Mouse (Mus musculus): ENCODE results near the gene Kcnn3. TPM values are rescaled to one million over a fixed set of nuclear protein-coding genes. Genes with fewer than 3 reads are reported as not detected.
A peak's percentile ranks its signal among the peaks of the same experiment; 100 is the strongest.

Kcnn3 gene
- polyA plus RNA-seq, 1 experiment = 13.8 TPM

GRCm38 (mm10) chr3:89686031-89686430 is 166.1 kb downstream of the Kcnn3 start:
- no peak for DNase-seq (ENCODE audit: low read depth)
- TF ChIP-seq CTCF (IDR thresholded peaks at IDR 0.05; ENCODE audit: borderline replicate concordance, extremely low read depth, insufficient read depth, insufficient read length) (no peak), POLR2A (IDR thresholded peaks at IDR 0.05; ENCODE audit: borderline replicate concordance, extremely low read depth, insufficient read depth, insufficient read length, poor library complexity, severe bottlenecking) (no peak)

- peak; percentile 10; the same call in 1 of the 2 replicates for TF ChIP-seq POLR2A (IDR thresholded peaks at IDR 0.05; ENCODE audit: borderline replicate concordance, extremely low read depth, insufficient read depth, insufficient read length, poor library complexity, severe bottlenecking)
- TF ChIP-seq CTCF (IDR thresholded peaks at IDR 0.05; ENCODE audit: borderline replicate concordance, extremely low read depth, insufficient read depth, insufficient read length) = peak; percentile 100
- peak; percentile 96 for DNase-seq (ENCODE audit: low read depth)
Measured at GRCm38 (mm10) chr3:89688694-89689581, 169.0 kb downstream of the Kcnn3 start.

GRCm38 (mm10) chr3:89691776-89692175 is 171.8 kb downstream of the Kcnn3 start:
- TF ChIP-seq POLR2A (IDR thresholded peaks at IDR 0.05; ENCODE audit: borderline replicate concordance, extremely low read depth, insufficient read depth, insufficient read length, poor library complexity, severe bottlenecking) = no peak
- TF ChIP-seq CTCF (IDR thresholded peaks at IDR 0.05; ENCODE audit: borderline replicate concordance, extremely low read depth, insufficient read depth, insufficient read length) = no peak

GRCm38 (mm10) chr3:89696152-89696821 is 176.3 kb downstream of the Kcnn3 start:
- DNase-seq (ENCODE audit: low read depth) = peak; percentile 87
- TF ChIP-seq CTCF (IDR thresholded peaks at IDR 0.05; ENCODE audit: borderline replicate concordance, extremely low read depth, insufficient read depth, insufficient read length) (no peak), POLR2A (IDR thresholded peaks at IDR 0.05; ENCODE audit: borderline replicate concordance, extremely low read depth, insufficient read depth, insufficient read length, poor library complexity, severe bottlenecking) (no peak)

More at GRCm38 (mm10) chr3:89691776-89692175, 171.8 kb downstream of the Kcnn3 start:
- DNase-seq (ENCODE audit: low read depth) = no peak

GRCm38 (mm10) chr3:89698958-89699357 is 179.0 kb downstream of the Kcnn3 start:
- DNase-seq (ENCODE audit: low read depth) = no peak
- TF ChIP-seq POLR2A (IDR thresholded peaks at IDR 0.05; ENCODE audit: borderline replicate concordance, extremely low read depth, insufficient read depth, insufficient read length, poor library complexity, severe bottlenecking) (no peak), CTCF (IDR thresholded peaks at IDR 0.05; ENCODE audit: borderline replicate concordance, extremely low read depth, insufficient read depth, insufficient read length) (no peak)

- TF ChIP-seq POLR2A (IDR thresholded peaks at IDR 0.05; ENCODE audit: borderline replicate concordance, extremely low read depth, insufficient read depth, insufficient read length, poor library complexity, severe bottlenecking) (no peak), CTCF (IDR thresholded peaks at IDR 0.05; ENCODE audit: borderline replicate concordance, extremely low read depth, insufficient read depth, insufficient read length) (no peak)
- DNase-seq (ENCODE audit: low read depth) = peak; percentile 19
Measured at GRCm38 (mm10) chr3:89700461-89700860, 180.5 kb downstream of the Kcnn3 start.

- DNase-seq (ENCODE audit: low read depth) = no peak
- TF ChIP-seq CTCF (IDR thresholded peaks at IDR 0.05; ENCODE audit: borderline replicate concordance, extremely low read depth, insufficient read depth, insufficient read length) (no peak), POLR2A (IDR thresholded peaks at IDR 0.05; ENCODE audit: borderline replicate concordance, extremely low read depth, insufficient read depth, insufficient read length, poor library complexity, severe bottlenecking) (no peak)
Measured at GRCm38 (mm10) chr3:89703596-89703995, 183.6 kb downstream of the Kcnn3 start.

GRCm38 (mm10) chr3:89704064-89704463 is 184.1 kb downstream of the Kcnn3 start:
- TF ChIP-seq CTCF (IDR thresholded peaks at IDR 0.05; ENCODE audit: borderline replicate concordance, extremely low read depth, insufficient read depth, insufficient read length) (no peak), POLR2A (IDR thresholded peaks at IDR 0.05; ENCODE audit: borderline replicate concordance, extremely low read depth, insufficient read depth, insufficient read length, poor library complexity, severe bottlenecking) (no peak)
- DNase-seq (ENCODE audit: low read depth) = no peak

GRCm38 (mm10) chr3:89714359-89715206 is 194.6 kb downstream of the Kcnn3 start, which contains the start of gene Adar:
TSS of gene Adar (plus strand) at chr3:89715022.
- TF ChIP-seq CTCF (IDR thresholded peaks at IDR 0.05; ENCODE audit: borderline replicate concordance, extremely low read depth, insufficient read depth, insufficient read length) (peak; percentile 61; the same call in 1 of the 2 replicates), POLR2A (IDR thresholded peaks at IDR 0.05; ENCODE audit: borderline replicate concordance, extremely low read depth, insufficient read depth, insufficient read length, poor library complexity, severe bottlenecking) (peak; percentile 36; the same call in 1 of the 2 replicates)
- DNase-seq (ENCODE audit: low read depth) = peak; percentile 96

- peak; percentile 66 for DNase-seq (ENCODE audit: low read depth)
- TF ChIP-seq POLR2A (IDR thresholded peaks at IDR 0.05; ENCODE audit: borderline replicate concordance, extremely low read depth, insufficient read depth, insufficient read length, poor library complexity, severe bottlenecking) (no peak), CTCF (IDR thresholded peaks at IDR 0.05; ENCODE audit: borderline replicate concordance, extremely low read depth, insufficient read depth, insufficient read length) (no peak)
Measured at GRCm38 (mm10) chr3:89715207-89715966, 195.4 kb downstream of the Kcnn3 start.
